Mouse (Mus musculus): Measurements from ENCODE around the gene Rpl3. TPM values are rescaled to one million over a fixed set of nuclear protein-coding genes. Genes with fewer than 3 reads are reported as not detected.
"Not testable (repeated sequence)": the region's sequence is repeated elsewhere in the genome, so short reads cannot be mapped to it uniquely, and the experiment has no call there.

Rpl3 gene
- polyA plus RNA-seq, 1 experiment from 2014 or later = 547 TPM

GRCm38 (mm10) chr15:80130689-80131088, 39.0 kb upstream of the Rpl3 start:
- Histone ChIP-seq H3K9ac (no peak overlapping the region), H3K4me3 (no peak overlapping the region), H3K4me1 (replicated peaks) (peaks cover 23% of the 10 kb centered on the region), H3K36me3 (no peaks in the 10 kb centered on the region), H3K4me2 (no peak overlapping the region), H3K27ac (replicated peaks) (no peak overlapping the region), H3K27me3 (no peaks in the 10 kb centered on the region), H3K9me3 (no peaks in the 10 kb centered on the region)
- WGBS = 89% methylated on average over 5 of the region's 5 CpGs
- ATAC-seq (ENCODE audit: low FRiP score, low read depth) = no peak

- WGBS = 95% methylated on average over 6 of the region's 6 CpGs
- no peak overlapping the region for H3K9ac ChIP-seq
- peaks cover 19% of the 10 kb centered on the region for H3K4me1 ChIP-seq (replicated peaks)
- no peak overlapping the region for H3K4me3 ChIP-seq
- H3K27me3 ChIP-seq = no peaks in the 10 kb centered on the region
- no peaks in the 10 kb centered on the region for H3K9me3 ChIP-seq
- no peaks in the 10 kb centered on the region for H3K36me3 ChIP-seq
- H3K27ac ChIP-seq (replicated peaks) = no peak overlapping the region
- no peak overlapping the region for H3K4me2 ChIP-seq
- no peak for ATAC-seq (ENCODE audit: low FRiP score, low read depth)
These were observed 38.3 kb upstream of the Rpl3 start for GRCm38 (mm10) chr15:80129982-80130381.

- Histone ChIP-seq H3K27me3 (no peaks in the 10 kb centered on the region), H3K4me3 (no peak overlapping the region), H3K27ac (replicated peaks) (no peak overlapping the region), H3K4me1 (replicated peaks) (no peaks in the 10 kb centered on the region), H3K9me3 (no peaks in the 10 kb centered on the region), H3K9ac (no peak overlapping the region), H3K4me2 (no peak overlapping the region), H3K36me3 (no peaks in the 10 kb centered on the region)
- 57% methylated on average over 1 of the region's 1 CpGs for WGBS
- ATAC-seq (ENCODE audit: low FRiP score, low read depth) = no peak
These were observed 35.5 kb upstream of the Rpl3 start for GRCm38 (mm10) chr15:80127191-80127590.

- no peaks in the 10 kb centered on the region for H3K27me3 ChIP-seq
- no peak overlapping the region for H3K9ac ChIP-seq
- WGBS = 74% methylated on average over 4 of the region's 4 CpGs
- no peak for ATAC-seq (ENCODE audit: low FRiP score, low read depth)
- H3K9me3 ChIP-seq = no peaks in the 10 kb centered on the region
- no peaks in the 10 kb centered on the region for H3K36me3 ChIP-seq
- H3K27ac ChIP-seq (replicated peaks) = no peak overlapping the region
- H3K4me3 ChIP-seq = no peak overlapping the region
- H3K4me1 ChIP-seq (replicated peaks) = no peaks in the 10 kb centered on the region
- no peak overlapping the region for H3K4me2 ChIP-seq
These were observed 33.0 kb upstream of the Rpl3 start for GRCm38 (mm10) chr15:80124651-80125050.

GRCm38 (mm10) chr15:80122431-80122830, 30.8 kb upstream of the Rpl3 start:
- not testable (repeated sequence) for H3K27ac ChIP-seq (replicated peaks); H3K4me1 ChIP-seq (replicated peaks); H3K4me2 ChIP-seq; H3K9ac ChIP-seq; H3K36me3 ChIP-seq; H3K27me3 ChIP-seq; H3K9me3 ChIP-seq; ATAC-seq (ENCODE audit: low FRiP score, low read depth); H3K4me3 ChIP-seq
- WGBS = 94% methylated on average over 6 of the region's 6 CpGs

- Histone ChIP-seq H3K4me2 (no peak overlapping the region), H3K27me3 (no peaks in the 10 kb centered on the region), H3K9ac (no peak overlapping the region), H3K36me3 (no peaks in the 10 kb centered on the region), H3K4me3 (no peak overlapping the region), H3K27ac (replicated peaks) (no peak overlapping the region), H3K4me1 (replicated peaks) (no peaks in the 10 kb centered on the region), H3K9me3 (no peaks in the 10 kb centered on the region)
- peak; percentile 75 for ATAC-seq (ENCODE audit: low FRiP score, low read depth)
- 83% methylated on average over 9 of the region's 9 CpGs for WGBS
These were observed 30.2 kb upstream of the Rpl3 start for GRCm38 (mm10) chr15:80121721-80122325.

GRCm38 (mm10) chr15:80119076-80119475, 27.4 kb upstream of the Rpl3 start:
- Histone ChIP-seq H3K9me3 (no peaks in the 10 kb centered on the region), H3K4me3 (no peak overlapping the region), H3K27ac (replicated peaks) (no peak overlapping the region), H3K4me2 (no peak overlapping the region), H3K27me3 (no peaks in the 10 kb centered on the region), H3K36me3 (0 out of 2 replicates have a peak, but pooled peaks cover 3% of the 10 kb centered on the region), H3K4me1 (replicated peaks) (no peaks in the 10 kb centered on the region), H3K9ac (no peak overlapping the region)
- no peak for ATAC-seq (ENCODE audit: low FRiP score, low read depth)
- 89% methylated on average over 6 of the region's 6 CpGs for whole genome bisulfite sequencing

GRCm38 (mm10) chr15:80117154-80117553, 25.5 kb upstream of the Rpl3 start:
- peaks cover 16% of the 10 kb centered on the region for H3K36me3 ChIP-seq
- H3K27me3 ChIP-seq = no peaks in the 10 kb centered on the region
- no peak overlapping the region for H3K4me3 ChIP-seq
- no peak overlapping the region for H3K27ac ChIP-seq (replicated peaks)
- H3K9me3 ChIP-seq = no peaks in the 10 kb centered on the region
- H3K4me1 ChIP-seq (replicated peaks) = no peaks in the 10 kb centered on the region
- 61% methylated on average over 8 of the region's 8 CpGs for WGBS
- no peak overlapping the region for H3K4me2 ChIP-seq
- H3K9ac ChIP-seq = no peak overlapping the region
- ATAC-seq (ENCODE audit: low FRiP score, low read depth) = no peak

GRCm38 (mm10) chr15:80115866-80116794, 24.5 kb upstream of the Rpl3 start:
- no peak overlapping the region for H3K9ac ChIP-seq
- no peaks in the 10 kb centered on the region for H3K27me3 ChIP-seq
- WGBS = 78% methylated on average over 13 of the region's 13 CpGs
- H3K4me3 ChIP-seq = no peak overlapping the region
- no peaks in the 10 kb centered on the region for H3K4me1 ChIP-seq (replicated peaks)
- no peak for ATAC-seq (ENCODE audit: low FRiP score, low read depth)
- no peak overlapping the region for H3K27ac ChIP-seq (replicated peaks)
- H3K9me3 ChIP-seq = no peaks in the 10 kb centered on the region
- no peak overlapping the region for H3K4me2 ChIP-seq
- peaks cover 25% of the 10 kb centered on the region for H3K36me3 ChIP-seq

GRCm38 (mm10) chr15:80115256-80115655, 23.6 kb upstream of the Rpl3 start:
- H3K27ac ChIP-seq (replicated peaks) = no peak overlapping the region
- H3K27me3 ChIP-seq = no peaks in the 10 kb centered on the region
- ATAC-seq (ENCODE audit: low FRiP score, low read depth) = no peak
- 66% methylated on average over 5 of the region's 5 CpGs for WGBS
- H3K4me2 ChIP-seq = no peak overlapping the region; the same call in 1 of the 2 replicates
- H3K4me1 ChIP-seq (replicated peaks) = no peaks in the 10 kb centered on the region
- no peak overlapping the region for H3K9ac ChIP-seq
- peaks cover 31% of the 10 kb centered on the region for H3K36me3 ChIP-seq
- no peaks in the 10 kb centered on the region for H3K9me3 ChIP-seq
- no peak overlapping the region for H3K4me3 ChIP-seq

- 97% methylated on average over 7 of the region's 7 CpGs for WGBS
- ATAC-seq (ENCODE audit: low FRiP score, low read depth) = no peak
- no peaks in the 10 kb centered on the region for H3K4me1 ChIP-seq (replicated peaks)
- no peak overlapping the region for H3K9ac ChIP-seq
- peaks cover 31% of the 10 kb centered on the region for H3K36me3 ChIP-seq
- H3K4me3 ChIP-seq = no peak overlapping the region
- no peak overlapping the region for H3K4me2 ChIP-seq
- no peaks in the 10 kb centered on the region for H3K27me3 ChIP-seq
- H3K9me3 ChIP-seq = no peaks in the 10 kb centered on the region
- no peak overlapping the region for H3K27ac ChIP-seq (replicated peaks)
These were observed 22.7 kb upstream of the Rpl3 start for GRCm38 (mm10) chr15:80114414-80114813.

- ATAC-seq (ENCODE audit: low FRiP score, low read depth) = no peak
- H3K4me2 ChIP-seq = no peak overlapping the region
- H3K36me3 ChIP-seq = peaks cover 31% of the 10 kb centered on the region
- 51% methylated on average over 2 of the region's 2 CpGs for WGBS
- H3K27ac ChIP-seq (replicated peaks) = no peak overlapping the region
- H3K9ac ChIP-seq = no peak overlapping the region
- no peaks in the 10 kb centered on the region for H3K4me1 ChIP-seq (replicated peaks)
- H3K9me3 ChIP-seq = no peaks in the 10 kb centered on the region
- H3K27me3 ChIP-seq = no peaks in the 10 kb centered on the region
- H3K4me3 ChIP-seq = no peak overlapping the region
These were observed 20.8 kb upstream of the Rpl3 start for GRCm38 (mm10) chr15:80112499-80112898.

Data from hindbrain, embryonic 15.5 days (tissue).